Mouse (Mus musculus) stomach, embryonic 15.5 days (tissue): ENCODE measurements around the gene Abcd2. TPM values are rescaled to one million over a fixed set of nuclear protein-coding genes. Genes with fewer than 3 reads are reported as not detected.

ENCODE experiments used
- ATAC-seq: fragments of 200-750 bp; cut with Nextera tagmentation; 2 replicates; pipeline ENCODE4 v1.8.0; 2017; ENCODE audit warnings: low read depth, moderate number of reproducible peaks, moderate TSS enrichment; ENCODE audit not compliant: insufficient read depth, low FRiP score
- H3K27ac ChIP-seq: fragments of 300-500 bp; sonication (generic); 2 replicates; pipeline ENCODE4 v1.5.1; 2015; ENCODE audit warnings: mild to moderate bottlenecking, inconsistent platforms
- H3K27me3 ChIP-seq: fragments of 300-500 bp; sonication (generic); replicated peaks from 2 replicates; pipeline ENCODE4 v1.6.1; 2015; ENCODE audit warnings: inconsistent platforms
- H3K36me3 ChIP-seq: fragments of 300-500 bp; sonication (generic); 2 replicates; pipeline ENCODE4 v1.6.1; 2015; ENCODE audit warnings: inconsistent platforms
- H3K4me1 ChIP-seq: fragments of 300-500 bp; sonication (generic); 2 replicates; pipeline ENCODE4 v1.6.1; 2015; ENCODE audit warnings: inconsistent platforms
- H3K4me2 ChIP-seq: fragments of 300-500 bp; sonication (generic); 2 replicates; pipeline ENCODE4 v1.6.1; 2015; ENCODE audit warnings: mild to moderate bottlenecking, inconsistent platforms
- H3K4me3 ChIP-seq: fragments of 300-500 bp; sonication (generic); replicated peaks from 2 replicates; pipeline ENCODE4 v1.5.1; 2015; ENCODE audit warnings: inconsistent platforms
- H3K9ac ChIP-seq: fragments of 300-500 bp; sonication (generic); 2 replicates; pipeline ENCODE4 v1.6.1; 2015; ENCODE audit warnings: inconsistent platforms
- H3K9me3 ChIP-seq: fragments of 300-500 bp; sonication (generic); 2 replicates; pipeline ENCODE4 v1.6.1; 2016; ENCODE audit warnings: inconsistent platforms
- WGBS: fragments of 180-500 bp; shearing (Covaris S2); methylation state at CpG from one replicate; pipeline ENCODE4 v1.1.7; 2015; 5-methylcytosine and 5-hydroxymethylcytosine counted together
- polyA plus RNA-seq: library from polyadenylated mRNA; unstranded; fragments of >200 nt; fragmentation: Nextera tagmentation; extraction: Ambion mirVana; gene quantifications from 2 replicates; pipeline ENCODE4 v1.2.1, GENCODE M21; 2015

The Abcd2 gene
- polyA plus RNA-seq, 1 experiment from 2014 or later, result 2.5 TPM

GRCm38 (mm10) chr15:91186358-91186757, 5.2 kb downstream of the Abcd2 start:
- 85% methylated on average over 6 of the region's 6 CpGs for WGBS

GRCm38 (mm10) chr15:91179911-91180622, 11.5 kb downstream of the Abcd2 start:
- no peak overlapping the region for H3K27ac ChIP-seq
- no peak for ATAC-seq
- no peak overlapping the region for H3K4me3 ChIP-seq
- WGBS, result 61% methylated on average over 15 of the region's 15 CpGs
- no peaks in the 10 kb centered on the region for H3K27me3 ChIP-seq
- no peaks in the 10 kb centered on the region for H3K36me3 ChIP-seq
- H3K4me2 ChIP-seq, result no peak overlapping the region
- no peaks in the 10 kb centered on the region for H3K4me1 ChIP-seq
- no peaks in the 10 kb centered on the region for H3K9me3 ChIP-seq
- no peak overlapping the region for H3K9ac ChIP-seq

More at GRCm38 (mm10) chr15:91186358-91186757, 5.2 kb downstream of the Abcd2 start:
- Histone ChIP-seq H3K36me3 (no peaks in the 10 kb centered on the region), H3K27me3 (no peaks in the 10 kb centered on the region), H3K4me1 (0 out of 2 replicates have a peak, but pooled peaks cover 5% of the 10 kb centered on the region), H3K4me2 (no peak overlapping the region), H3K4me3 (no peak overlapping the region), H3K27ac (no peak overlapping the region), H3K9me3 (no peaks in the 10 kb centered on the region), H3K9ac (no peak overlapping the region)
- no peak for ATAC-seq

- Histone ChIP-seq H3K4me3 (no peak overlapping the region), H3K9ac (no peak overlapping the region), H3K27me3 (no peaks in the 10 kb centered on the region), H3K9me3 (no peaks in the 10 kb centered on the region), H3K27ac (no peak overlapping the region), H3K4me2 (no peak overlapping the region), H3K4me1 (no peaks in the 10 kb centered on the region), H3K36me3 (no peaks in the 10 kb centered on the region)
- ATAC-seq, result no peak
- WGBS, result 52% methylated on average over 9 of the region's 9 CpGs
Observed at GRCm38 (mm10) chr15:91178656-91179314, 12.8 kb downstream of the Abcd2 start.

GRCm38 (mm10) chr15:91172193-91172592, 19.4 kb downstream of the Abcd2 start:
- Histone ChIP-seq H3K9me3 (no peaks in the 10 kb centered on the region), H3K4me2 (no peak overlapping the region), H3K4me1 (no peaks in the 10 kb centered on the region), H3K27me3 (no peaks in the 10 kb centered on the region), H3K27ac (no peak overlapping the region), H3K4me3 (no peak overlapping the region), H3K36me3 (no peaks in the 10 kb centered on the region), H3K9ac (no peak overlapping the region)
- ATAC-seq, result no peak
- 66% methylated on average over 4 of the region's 4 CpGs for WGBS

- H3K36me3 ChIP-seq, result no peaks in the 10 kb centered on the region
- no peak overlapping the region for H3K4me3 ChIP-seq
- no peaks in the 10 kb centered on the region for H3K4me1 ChIP-seq
- no peak overlapping the region for H3K27ac ChIP-seq
- no peak overlapping the region for H3K9ac ChIP-seq
- H3K27me3 ChIP-seq, result no peaks in the 10 kb centered on the region
- WGBS, result 88% methylated on average over 4 of the region's 4 CpGs
- no peak for ATAC-seq
- H3K4me2 ChIP-seq, result no peak overlapping the region
- no peaks in the 10 kb centered on the region for H3K9me3 ChIP-seq
Observed at GRCm38 (mm10) chr15:91171332-91171731, 20.3 kb downstream of the Abcd2 start.

- WGBS, result 77% methylated on average over 9 of the region's 9 CpGs
- no peak overlapping the region for H3K27ac ChIP-seq
Observed at GRCm38 (mm10) chr15:91170602-91171328, 20.8 kb downstream of the Abcd2 start.

GRCm38 (mm10) chr15:91167850-91168562, 23.6 kb downstream of the Abcd2 start:
- no peak for ATAC-seq
- Histone ChIP-seq H3K4me3 (no peak overlapping the region), H3K36me3 (no peaks in the 10 kb centered on the region), H3K4me2 (no peak overlapping the region), H3K27me3 (no peaks in the 10 kb centered on the region), H3K9me3 (no peaks in the 10 kb centered on the region), H3K27ac (no peak overlapping the region), H3K9ac (no peak overlapping the region), H3K4me1 (no peaks in the 10 kb centered on the region)
- 82% methylated on average over 13 of the region's 13 CpGs for WGBS

More at GRCm38 (mm10) chr15:91170602-91171328, 20.8 kb downstream of the Abcd2 start:
- H3K36me3 ChIP-seq, result no peaks in the 10 kb centered on the region
- no peak overlapping the region for H3K4me3 ChIP-seq
- H3K9ac ChIP-seq, result no peak overlapping the region
- H3K27me3 ChIP-seq, result no peaks in the 10 kb centered on the region
- no peaks in the 10 kb centered on the region for H3K9me3 ChIP-seq
- no peak for ATAC-seq
- no peaks in the 10 kb centered on the region for H3K4me1 ChIP-seq
- no peak overlapping the region for H3K4me2 ChIP-seq

GRCm38 (mm10) chr15:91165021-91165420, 26.6 kb downstream of the Abcd2 start:
- Histone ChIP-seq H3K4me3 (no peak overlapping the region), H3K27me3 (no peaks in the 10 kb centered on the region), H3K36me3 (no peaks in the 10 kb centered on the region), H3K4me2 (no peak overlapping the region), H3K9me3 (no peaks in the 10 kb centered on the region), H3K4me1 (no peaks in the 10 kb centered on the region), H3K27ac (no peak overlapping the region), H3K9ac (no peak overlapping the region)
- ATAC-seq, result no peak
- WGBS, result 13% methylated on average over 5 of the region's 5 CpGs

- H3K9ac ChIP-seq, result no peak overlapping the region
- no peak overlapping the region for H3K27ac ChIP-seq
- no peak overlapping the region for H3K4me2 ChIP-seq
- no peak overlapping the region for H3K4me3 ChIP-seq
- H3K4me1 ChIP-seq, result no peaks in the 10 kb centered on the region
- H3K9me3 ChIP-seq, result no peaks in the 10 kb centered on the region
- 83% methylated on average over 2 of the region's 2 CpGs for WGBS
- H3K27me3 ChIP-seq, result no peaks in the 10 kb centered on the region
- H3K36me3 ChIP-seq, result no peaks in the 10 kb centered on the region
- no peak for ATAC-seq
Observed at GRCm38 (mm10) chr15:91163454-91163853, 28.1 kb downstream of the Abcd2 start.

GRCm38 (mm10) chr15:91161153-91161552, 30.4 kb downstream of the Abcd2 start:
- Histone ChIP-seq H3K9me3 (no peaks in the 10 kb centered on the region), H3K36me3 (no peaks in the 10 kb centered on the region), H3K4me2 (no peak overlapping the region), H3K4me1 (no peaks in the 10 kb centered on the region), H3K27me3 (no peaks in the 10 kb centered on the region), H3K9ac (no peak overlapping the region), H3K4me3 (no peak overlapping the region), H3K27ac (no peak overlapping the region)
- ATAC-seq, result no peak
- WGBS, result 87% methylated on average over 5 of the region's 5 CpGs

GRCm38 (mm10) chr15:91153311-91153710, 38.3 kb downstream of the Abcd2 start:
- Histone ChIP-seq H3K4me3 (no peak overlapping the region), H3K27me3 (no peaks in the 10 kb centered on the region), H3K9ac (no peak overlapping the region), H3K9me3 (no peaks in the 10 kb centered on the region), H3K4me1 (no peaks in the 10 kb centered on the region), H3K4me2 (no peak overlapping the region), H3K27ac (no peak overlapping the region), H3K36me3 (no peaks in the 10 kb centered on the region)
- whole genome bisulfite sequencing, result 71% methylated on average over 3 of the region's 3 CpGs
- ATAC-seq, result no peak
